Mouse (Mus musculus): ENCODE measurements at regions not wholly inside any gene's neighbourhood (a gene's known extent, or its start where the extent isn't known, plus 50 kb on each side); places are given as distances from the start of the nearest gene placed in this dataset.
"Not testable (repeated sequence)": the region's sequence is repeated elsewhere in the genome, so short reads cannot be mapped to it uniquely, and the experiment has no call there.

GRCm38 (mm10) chr12:113333853-113334252 lies 148.1 kb downstream of the Tmem121 start:
- TF ChIP-seq POLR2A (IDR thresholded peaks at IDR 0.05; ENCODE audit: borderline replicate concordance, low read depth, low read length); CTCF (IDR thresholded peaks at IDR 0.05; ENCODE audit: low read depth, low read length): not testable (repeated sequence)

All from bone marrow macrophage, adult 2 months (primary cell).